Mouse (Mus musculus): ENCODE results near the gene Atp13a4.

Gene Atp13a4

GRCm38 (mm10) chr16:29481439-29481838 lies 63.2 kb downstream of the Atp13a4 start:
- no peak for DNase-seq (ENCODE audit: extremely low spot score, low read depth, low spot score)

GRCm38 (mm10) chr16:29480396-29480795 lies 64.3 kb downstream of the Atp13a4 start:
- no peak for DNase-seq (ENCODE audit: extremely low spot score, low read depth, low spot score)

GRCm38 (mm10) chr16:29463798-29464197 lies 80.9 kb downstream of the Atp13a4 start:
- DNase-seq (ENCODE audit: extremely low spot score, low read depth, low spot score), result no peak

- DNase-seq (ENCODE audit: extremely low spot score, low read depth, low spot score), result no peak
Observed at GRCm38 (mm10) chr16:29459331-29459730, 85.3 kb downstream of the Atp13a4 start.

GRCm38 (mm10) chr16:29456851-29457250 lies 87.8 kb downstream of the Atp13a4 start:
- DNase-seq (ENCODE audit: extremely low spot score, low read depth, low spot score), result no peak

GRCm38 (mm10) chr16:29453282-29453681 lies 91.4 kb downstream of the Atp13a4 start:
- no peak for DNase-seq (ENCODE audit: extremely low spot score, low read depth, low spot score)

GRCm38 (mm10) chr16:29451706-29452105 lies 93.0 kb downstream of the Atp13a4 start:
- DNase-seq (ENCODE audit: extremely low spot score, low read depth, low spot score), result no peak

GRCm38 (mm10) chr16:29442126-29442525 lies 102.5 kb downstream of the Atp13a4 start:
- DNase-seq (ENCODE audit: extremely low spot score, low read depth, low spot score), result no peak

- DNase-seq (ENCODE audit: extremely low spot score, low read depth, low spot score), result no peak
Observed at GRCm38 (mm10) chr16:29441405-29441985, 103.2 kb downstream of the Atp13a4 start.

GRCm38 (mm10) chr16:29438045-29438444 lies 106.6 kb downstream of the Atp13a4 start:
- no peak for DNase-seq (ENCODE audit: extremely low spot score, low read depth, low spot score)

- no peak for DNase-seq (ENCODE audit: extremely low spot score, low read depth, low spot score)
Observed at GRCm38 (mm10) chr16:29435746-29436145, 108.9 kb downstream of the Atp13a4 start.

GRCm38 (mm10) chr16:29434712-29435111 lies 110.0 kb downstream of the Atp13a4 start:
- peak; percentile 12 for DNase-seq (ENCODE audit: extremely low spot score, low read depth, low spot score)

GRCm38 (mm10) chr16:29414822-29415221 lies 129.8 kb downstream of the Atp13a4 start:
- no peak for DNase-seq (ENCODE audit: extremely low spot score, low read depth, low spot score)

- no peak for DNase-seq (ENCODE audit: extremely low spot score, low read depth, low spot score)
Observed at GRCm38 (mm10) chr16:29407319-29407718, 137.3 kb downstream of the Atp13a4 start.

- DNase-seq (ENCODE audit: extremely low spot score, low read depth, low spot score), result no peak
Observed at GRCm38 (mm10) chr16:29399079-29399478, 145.6 kb downstream of the Atp13a4 start.

- no peak for DNase-seq (ENCODE audit: extremely low spot score, low read depth, low spot score)
Observed at GRCm38 (mm10) chr16:29384781-29385180, 159.9 kb downstream of the Atp13a4 start.

GRCm38 (mm10) chr16:29378458-29378857 lies 166.2 kb downstream of the Atp13a4 start, which contains the start of gene Atp13a5:
TSS of gene Atp13a5 (minus strand) at chr16:29378732.
- no peak for DNase-seq (ENCODE audit: extremely low spot score, low read depth, low spot score)

- DNase-seq (ENCODE audit: extremely low spot score, low read depth, low spot score), result no peak
Observed at GRCm38 (mm10) chr16:29374636-29375035, 170.0 kb downstream of the Atp13a4 start.

Measured in hindlimb bud, embryonic 11.5 days (tissue).